Mouse (Mus musculus) stomach, postnatal 0 days (tissue): ENCODE data around the gene Vps4b. TPM values are rescaled to one million over a fixed set of nuclear protein-coding genes. Genes with fewer than 3 reads are reported as not detected.

ENCODE experiments used
- ATAC-seq: fragments of 200-750 bp; cut with Nextera tagmentation; 2 replicates; pipeline ENCODE4 v1.8.0; 2017; ENCODE audit not compliant: low FRiP score, low TSS enrichment
- DNase-seq: peaks from one replicate; pipeline ENCODE4 v3.0.0-alpha.2; 2016; ENCODE audit warnings: low spot score
- H3K27ac ChIP-seq: fragments of 300-500 bp; sonication (generic); replicated peaks from 2 replicates; pipeline ENCODE4 v1.5.1; 2014; ENCODE audit warnings: mild to moderate bottlenecking, control low read depth
- H3K27me3 ChIP-seq: fragments of 300-500 bp; sonication (generic); 2 replicates; pipeline ENCODE4 v1.6.1; 2014; ENCODE audit warnings: low read length; ENCODE audit not compliant: control insufficient read depth, insufficient read depth
- H3K36me3 ChIP-seq: fragments of 300-500 bp; sonication (generic); 2 replicates; pipeline ENCODE4 v1.6.1; 2014; ENCODE audit warnings: low read length, mixed read lengths; ENCODE audit not compliant: control insufficient read depth, insufficient read depth
- H3K4me1 ChIP-seq: fragments of 300-500 bp; sonication (generic); replicated peaks from 2 replicates; pipeline ENCODE4 v1.6.1; 2014; ENCODE audit warnings: antibody characterized with exemption; ENCODE audit not compliant: control insufficient read depth, insufficient read depth
- H3K4me2 ChIP-seq: fragments of 300-500 bp; sonication (generic); replicated peaks from 2 replicates; pipeline ENCODE4 v1.6.1; 2014; ENCODE audit warnings: low read depth, mild to moderate bottlenecking, control low read depth, moderate library complexity
- H3K4me3 ChIP-seq: fragments of 300-500 bp; sonication (generic); 2 replicates; pipeline ENCODE4 v1.5.1; 2014; ENCODE audit warnings: low read depth, low read length, control low read depth
- H3K9ac ChIP-seq: fragments of 300-500 bp; sonication (generic); 2 replicates; pipeline ENCODE4 v1.6.1; 2014; ENCODE audit warnings: mild to moderate bottlenecking, low read length, control low read depth, mixed read lengths
- H3K9me3 ChIP-seq: fragments of 300-500 bp; sonication (generic); 2 replicates; pipeline ENCODE4 v1.6.1; 2016; ENCODE audit warnings: low read length; ENCODE audit not compliant: control insufficient read depth
- CTCF ChIP-seq: IDR thresholded peaks from 2 replicates; pipeline ENCODE4 v1.5.1; 2016; ENCODE audit warnings: antibody characterized with exemption, low read depth, mild to moderate bottlenecking, moderate library complexity
- EP300 ChIP-seq: optimal IDR thresholded peaks from 2 replicates; pipeline ENCODE3; 2016; ENCODE audit warnings: antibody characterized with exemption
- WGBS: fragments of 180-500 bp; shearing (Covaris S2); extraction: QIAGEN DNeasy Blood & Tissue Kit; methylation state at CpG from one replicate; pipeline ENCODE4 v1.1.7; 2014; 5-methylcytosine and 5-hydroxymethylcytosine counted together
- polyA plus RNA-seq: library from polyadenylated mRNA; unstranded; fragments of >200 nt; fragmentation: Nextera tagmentation; extraction: Ambion mirVana; gene quantifications from 2 replicates; pipeline ENCODE4 v1.2.1, GENCODE M21; 2015

The Vps4b gene
- polyA plus RNA-seq, 1 experiment from 2014 or later: 67.6 TPM

DNA sequence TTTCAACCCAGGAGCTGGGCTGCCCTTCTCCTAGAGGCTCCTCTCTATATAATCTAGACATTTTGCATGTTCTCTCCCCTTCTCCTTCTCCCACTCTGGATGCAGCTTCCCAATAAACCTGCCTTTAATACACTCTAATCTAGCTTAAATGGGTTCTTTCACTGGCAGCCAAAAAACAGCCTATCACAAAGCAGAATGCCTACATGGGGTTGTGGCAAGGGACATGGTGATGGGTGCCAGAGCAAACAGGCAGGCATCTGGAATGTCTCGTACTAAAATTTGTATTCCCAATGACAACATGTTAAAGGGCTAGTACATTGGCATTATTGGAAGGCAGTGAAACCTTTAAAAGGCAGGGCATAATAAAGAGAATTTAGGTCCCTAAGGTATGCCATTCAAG, 45.9 kb downstream of the Vps4b start:
- Histone ChIP-seq H3K9ac (no peak overlapping the region), H3K27ac (no peak overlapping the region), H3K4me2 (no peak overlapping the region), H3K36me3 (peaks cover 17% of the 10 kb centered on the region), H3K9me3 (no peaks in the 10 kb centered on the region), H3K4me1 (no peaks in the 10 kb centered on the region), H3K27me3 (no peaks in the 10 kb centered on the region), H3K4me3 (no peak overlapping the region)
- TF ChIP-seq CTCF (no peak), EP300 (no peak)
- 82% methylated on average over 1 of the region's 1 CpGs for WGBS
- DNase-seq: no peak
- no peak for ATAC-seq

DNA sequence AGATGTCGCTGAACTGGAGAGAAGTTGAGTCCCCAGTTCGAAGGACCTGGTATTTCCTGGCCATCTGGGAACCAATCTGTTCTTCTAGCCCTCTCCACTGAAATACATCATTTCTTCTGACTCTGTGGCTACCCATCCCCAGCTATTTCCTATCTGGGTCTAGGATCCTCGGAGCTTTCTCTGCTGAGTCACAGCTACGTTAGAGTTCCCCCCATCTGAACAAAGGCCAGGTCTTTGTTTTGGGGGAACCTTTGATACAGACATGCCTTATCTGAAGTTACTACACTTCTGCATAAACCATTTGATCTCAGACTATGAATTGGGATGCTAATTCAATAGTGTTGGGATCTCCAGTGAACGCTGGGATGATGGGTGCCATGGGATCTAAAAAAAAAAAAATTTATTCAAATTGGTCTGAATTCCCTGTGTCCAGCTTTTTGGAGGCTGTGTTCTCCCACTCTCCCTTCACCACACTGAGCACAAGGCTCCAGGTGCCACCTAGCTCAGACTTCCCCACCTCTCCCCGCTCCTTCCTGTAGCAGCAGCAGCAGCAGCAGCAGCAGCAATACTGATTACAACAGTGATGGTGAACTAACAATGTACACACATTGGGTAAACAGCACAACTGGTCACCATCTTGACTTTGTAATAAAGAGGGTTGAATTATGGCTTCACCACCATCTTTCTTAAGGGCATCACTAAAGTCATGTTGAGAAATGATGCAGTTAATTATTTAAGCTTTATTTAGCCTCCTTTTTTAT, 47.8 kb downstream of the Vps4b start:
- no peak overlapping the region for H3K27ac ChIP-seq
- H3K9ac ChIP-seq: no peak overlapping the region
- TF ChIP-seq CTCF: no peak
- no peak for TF ChIP-seq EP300
- ATAC-seq: no peak
- no peak overlapping the region for H3K4me3 ChIP-seq
- WGBS: 90% methylated on average over 6 of the region's 6 CpGs
- H3K4me2 ChIP-seq: no peak overlapping the region
- H3K9me3 ChIP-seq: no peaks in the 10 kb centered on the region
- peaks cover 12% of the 10 kb centered on the region for H3K36me3 ChIP-seq
- H3K4me1 ChIP-seq: no peaks in the 10 kb centered on the region
- DNase-seq: no peak
- H3K27me3 ChIP-seq: no peaks in the 10 kb centered on the region

DNA sequence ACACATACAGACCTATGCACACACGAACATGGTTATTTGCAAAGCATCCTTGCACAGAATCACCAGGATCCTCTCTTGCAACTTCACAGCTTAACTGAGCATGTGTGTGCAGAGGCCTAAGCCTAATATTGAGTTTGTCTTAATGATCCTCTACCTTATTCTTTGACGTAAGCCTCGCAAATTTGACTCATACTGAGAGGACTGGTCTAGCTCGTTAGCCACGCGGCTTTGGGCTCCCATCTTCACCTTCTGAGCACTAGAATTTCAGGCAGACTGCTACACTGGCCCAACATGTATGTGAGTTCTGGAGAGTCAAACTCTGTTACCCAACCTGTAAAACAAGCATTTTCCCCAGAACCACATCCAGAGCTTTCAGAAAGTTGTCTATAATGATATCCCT, 53.5 kb downstream of the Vps4b start:
- no peak overlapping the region for H3K4me2 ChIP-seq
- H3K4me3 ChIP-seq: no peak overlapping the region
- no peak overlapping the region for H3K27ac ChIP-seq
- no peak for ATAC-seq
- H3K9ac ChIP-seq: no peak overlapping the region
- 89% methylated on average over 6 of the region's 6 CpGs for WGBS
- DNase-seq: no peak
- no peaks in the 10 kb centered on the region for H3K9me3 ChIP-seq
- no peak for TF ChIP-seq CTCF
- no peak for TF ChIP-seq EP300
- H3K36me3 ChIP-seq: peaks cover 7% of the 10 kb centered on the region; the same call in 1 of the 2 replicates
- H3K27me3 ChIP-seq: no peaks in the 10 kb centered on the region
- no peaks in the 10 kb centered on the region for H3K4me1 ChIP-seq

DNA sequence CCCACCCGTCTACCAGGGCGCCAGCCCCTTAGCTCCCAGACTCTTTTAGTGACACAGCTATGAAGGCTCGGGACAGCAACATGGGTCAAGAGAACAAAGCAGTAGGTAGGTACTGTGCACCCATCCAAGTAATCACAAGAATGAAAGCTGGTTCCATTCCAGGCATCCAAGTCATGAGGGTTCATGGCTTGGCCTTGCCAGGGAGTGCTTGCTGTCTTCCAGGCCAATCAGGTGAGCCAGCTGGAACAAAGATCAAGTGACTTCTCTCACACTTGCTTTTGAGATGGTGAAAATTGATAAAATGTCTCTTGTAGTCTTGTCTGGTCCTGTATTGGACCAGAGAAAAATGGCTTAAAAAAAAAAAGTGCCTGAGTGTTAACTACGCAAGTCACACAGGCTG, 55.8 kb downstream of the Vps4b start:
- H3K9me3 ChIP-seq: no peaks in the 10 kb centered on the region
- 91% methylated on average over 4 of the region's 4 CpGs for WGBS
- no peak overlapping the region for H3K4me3 ChIP-seq
- no peak overlapping the region for H3K9ac ChIP-seq
- DNase-seq: no peak
- H3K4me2 ChIP-seq: no peak overlapping the region
- no peak overlapping the region for H3K27ac ChIP-seq
- no peaks in the 10 kb centered on the region for H3K27me3 ChIP-seq
- H3K36me3 ChIP-seq: no peaks in the 10 kb centered on the region
- H3K4me1 ChIP-seq: no peaks in the 10 kb centered on the region
- TF ChIP-seq EP300 (no peak), CTCF (no peak)
- no peak for ATAC-seq

DNA sequence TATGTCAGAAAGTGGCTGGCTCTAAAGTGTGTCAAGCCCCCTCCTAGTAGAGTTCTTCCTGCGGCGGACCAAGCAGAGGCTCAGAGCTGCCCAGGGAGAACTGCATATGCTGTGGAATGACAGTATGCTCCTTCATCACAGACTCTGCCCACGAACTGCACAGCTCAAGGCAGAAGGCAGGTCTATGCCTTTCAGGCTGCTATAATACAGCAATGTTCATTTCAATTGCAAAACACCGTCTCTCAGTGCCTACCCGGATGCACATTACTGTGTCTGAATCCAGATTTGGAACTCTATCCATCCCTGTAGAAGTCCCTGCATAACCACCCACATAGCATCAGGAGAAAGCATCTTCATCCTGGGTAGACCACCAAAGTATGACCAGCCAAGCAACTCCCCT, 56.7 kb downstream of the Vps4b start:
- Histone ChIP-seq H3K27ac (no peak overlapping the region), H3K4me1 (no peaks in the 10 kb centered on the region), H3K4me2 (no peak overlapping the region), H3K4me3 (no peak overlapping the region), H3K27me3 (no peaks in the 10 kb centered on the region), H3K36me3 (no peaks in the 10 kb centered on the region), H3K9me3 (no peaks in the 10 kb centered on the region), H3K9ac (no peak overlapping the region)
- 94% methylated on average over 5 of the region's 5 CpGs for WGBS
- TF ChIP-seq EP300 (no peak), CTCF (no peak)
- DNase-seq: no peak
- ATAC-seq: no peak

DNA sequence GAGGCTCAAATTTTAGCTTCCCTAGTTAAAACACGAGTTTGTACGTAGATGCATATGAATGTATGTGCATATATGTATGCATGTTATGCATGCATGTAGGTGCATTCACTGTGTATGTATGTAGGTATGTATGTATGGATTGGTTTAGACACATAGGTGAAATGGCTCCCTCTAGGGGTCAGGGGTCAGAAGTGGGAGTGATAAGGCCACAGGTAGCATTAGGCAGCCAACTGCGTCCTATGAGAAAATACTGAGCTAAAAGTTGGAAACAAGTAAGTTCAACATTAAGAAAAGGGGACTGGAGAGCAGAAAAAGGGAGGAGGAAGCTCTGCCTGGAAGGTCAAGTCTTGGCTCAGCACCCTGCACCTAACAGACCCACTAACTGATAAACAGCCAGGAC, 58.4 kb downstream of the Vps4b start:
- WGBS: 83% methylated on average over 3 of the region's 3 CpGs
- no peak overlapping the region for H3K27ac ChIP-seq
- no peaks in the 10 kb centered on the region for H3K27me3 ChIP-seq
- no peak for DNase-seq
- no peak overlapping the region for H3K4me2 ChIP-seq
- H3K4me1 ChIP-seq: no peaks in the 10 kb centered on the region
- H3K4me3 ChIP-seq: no peak overlapping the region
- no peaks in the 10 kb centered on the region for H3K36me3 ChIP-seq
- no peak for ATAC-seq
- H3K9me3 ChIP-seq: no peaks in the 10 kb centered on the region
- no peak for TF ChIP-seq EP300
- TF ChIP-seq CTCF: peak; percentile 67
- H3K9ac ChIP-seq: no peak overlapping the region
